Mouse (Mus musculus): Measurements from ENCODE around the gene Spo11. TPM values are rescaled to one million over a fixed set of nuclear protein-coding genes. Genes with fewer than 3 reads are reported as not detected.

Gene Spo11
- polyA plus RNA-seq, 1 experiment from 2014 or later, result 0.09 TPM

DNA sequence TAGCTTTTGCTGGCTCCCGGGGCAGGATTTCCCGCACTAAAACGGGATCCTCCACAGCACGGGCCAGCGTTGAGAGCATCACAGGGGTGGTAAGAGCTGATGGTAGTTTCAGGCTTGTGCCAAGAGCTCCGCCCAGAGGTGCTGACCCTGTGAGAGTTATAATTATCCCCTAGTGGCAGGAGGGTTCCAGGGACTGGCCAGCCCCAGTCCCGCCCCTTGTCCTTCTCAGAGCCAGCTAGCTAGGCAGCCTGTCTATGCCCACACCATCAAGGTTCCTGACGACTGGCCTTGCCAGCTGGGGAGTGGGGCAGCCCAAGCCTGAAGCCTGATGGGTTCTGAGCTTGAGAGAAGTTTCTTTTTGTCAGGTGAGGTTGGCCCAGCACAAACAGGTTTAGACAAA is 41.1 kb downstream of the Spo11 start:
- Histone ChIP-seq H3K9ac (no peak overlapping the region), H3K27ac (no peak overlapping the region), H3K4me1 (peaks cover 44% of the 10 kb centered on the region), H3K4me3 (replicated peaks) (no peak overlapping the region), H3K9me3 (replicated peaks) (no peaks in the 10 kb centered on the region), H3K36me3 (peaks cover 29% of the 10 kb centered on the region), H3K27me3 (peaks cover 13% of the 10 kb centered on the region), H3K4me2 (peak overlapping the region; percentile 17)
- 0 out of 2 replicates have a peak, but pooled peaks have one; percentile 26 for ATAC-seq (replicated peaks; ENCODE audit: low FRiP score)
- WGBS, result 12% methylated on average over 8 of the region's 8 CpGs

- 14% methylated on average over 9 of the region's 9 CpGs for WGBS
- Histone ChIP-seq H3K9ac (peak overlapping the region; percentile 16), H3K27me3 (peaks cover 13% of the 10 kb centered on the region), H3K27ac (no peak overlapping the region), H3K9me3 (replicated peaks) (no peaks in the 10 kb centered on the region), H3K4me3 (replicated peaks) (peak overlapping the region; percentile 43), H3K36me3 (peaks cover 28% of the 10 kb centered on the region), H3K4me1 (peaks cover 51% of the 10 kb centered on the region), H3K4me2 (peak overlapping the region; percentile 92)
- no peak for ATAC-seq (replicated peaks; ENCODE audit: low FRiP score)
These were observed 41.8 kb downstream of the Spo11 start for GRCm38 (mm10) chr2:173019322-173019721.

- no peaks in the 10 kb centered on the region for H3K9me3 ChIP-seq (replicated peaks)
- H3K27me3 ChIP-seq, result peaks cover 13% of the 10 kb centered on the region
- H3K4me1 ChIP-seq, result peaks cover 56% of the 10 kb centered on the region
- peaks cover 24% of the 10 kb centered on the region for H3K36me3 ChIP-seq
- peak overlapping the region; percentile 16 for H3K9ac ChIP-seq
- peak; percentile 83 for ATAC-seq (replicated peaks; ENCODE audit: low FRiP score)
- H3K4me3 ChIP-seq (replicated peaks), result peak overlapping the region; percentile 43
- no peak overlapping the region for H3K27ac ChIP-seq
- WGBS, result 0% methylated on average over 23 of the region's 29 CpGs
- H3K4me2 ChIP-seq, result peak overlapping the region; percentile 92
These were observed 42.3 kb downstream of the Spo11 start for GRCm38 (mm10) chr2:173019790-173020189.

- H3K9me3 ChIP-seq (replicated peaks), result no peaks in the 10 kb centered on the region
- WGBS, result 36% methylated on average over 11 of the region's 11 CpGs
- peaks cover 62% of the 10 kb centered on the region for H3K4me1 ChIP-seq
- peaks cover 13% of the 10 kb centered on the region for H3K27me3 ChIP-seq
- peak within 1 kb of the TSS; percentile 29 for H3K9ac ChIP-seq
- no peak for ATAC-seq (replicated peaks; ENCODE audit: low FRiP score)
- H3K4me2 ChIP-seq, result peak within 1 kb of the TSS; percentile 92
- H3K27ac ChIP-seq, result no peak within 1 kb of the TSS
- peak within 1 kb of the TSS; percentile 88 for H3K4me3 ChIP-seq (replicated peaks)
- peaks cover 18% of the 10 kb centered on the region for H3K36me3 ChIP-seq
These were observed 42.9 kb downstream of the Spo11 start, which contains the start of gene Rbm38 for GRCm38 (mm10) chr2:173020430-173020829. TSS of gene Rbm38 (plus strand) at chr2:173020498.

GRCm38 (mm10) chr2:173021633-173022055 is 44.1 kb downstream of the Spo11 start:
- peak; percentile 75 for ATAC-seq (replicated peaks; ENCODE audit: low FRiP score)
- WGBS, result under 1% methylated on average over 51 of the region's 54 CpGs
- H3K27ac ChIP-seq, result peak overlapping the region; percentile 62; the same call in 1 of the 2 replicates
- H3K36me3 ChIP-seq, result peaks cover 7% of the 10 kb centered on the region; the same call in 1 of the 2 replicates
- peak overlapping the region; percentile 91 for H3K4me2 ChIP-seq
- no peaks in the 10 kb centered on the region for H3K9me3 ChIP-seq (replicated peaks)
- peaks cover 73% of the 10 kb centered on the region for H3K4me1 ChIP-seq
- H3K9ac ChIP-seq, result peak overlapping the region; percentile 75
- H3K27me3 ChIP-seq, result peaks cover 13% of the 10 kb centered on the region
- H3K4me3 ChIP-seq (replicated peaks), result peak overlapping the region; percentile 88

DNA sequence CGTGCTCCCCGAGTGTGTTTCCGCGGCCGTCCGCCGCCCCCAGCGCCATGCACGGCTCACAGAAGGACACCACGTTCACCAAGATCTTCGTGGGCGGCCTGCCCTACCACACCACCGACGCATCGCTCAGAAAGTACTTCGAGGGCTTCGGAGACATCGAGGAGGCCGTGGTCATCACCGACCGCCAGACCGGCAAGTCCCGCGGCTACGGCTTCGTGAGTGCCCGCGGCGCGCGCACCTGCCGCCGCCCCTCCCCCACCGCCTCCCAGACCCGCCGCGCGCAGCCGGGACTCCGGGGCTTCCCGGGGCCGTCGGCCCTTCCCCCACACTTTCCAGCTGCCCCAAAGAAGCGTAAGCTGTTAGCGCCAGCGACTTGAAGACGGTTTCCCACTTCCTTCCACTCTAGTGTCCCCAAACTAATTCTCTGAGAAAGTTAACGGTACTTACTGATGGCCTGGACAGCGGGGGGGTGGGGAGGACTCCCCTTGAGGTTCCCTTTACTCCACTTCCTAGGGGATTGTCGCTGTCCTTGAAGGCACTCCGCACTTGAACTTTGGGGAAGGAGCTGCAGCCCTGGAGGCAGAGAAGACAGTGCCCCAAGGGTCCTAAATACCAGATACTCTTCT is 44.7 kb downstream of the Spo11 start:
- peak overlapping the region; percentile 62; the same call in 1 of the 2 replicates for H3K27ac ChIP-seq
- H3K4me2 ChIP-seq, result peak overlapping the region; percentile 91
- WGBS, result under 1% methylated on average over 51 of the region's 51 CpGs
- peak; percentile 10 for ATAC-seq (replicated peaks; ENCODE audit: low FRiP score)
- no peaks in the 10 kb centered on the region for H3K9me3 ChIP-seq (replicated peaks)
- peak overlapping the region; percentile 88 for H3K4me3 ChIP-seq (replicated peaks)
- H3K36me3 ChIP-seq, result peaks cover 9% of the 10 kb centered on the region; the same call in 1 of the 2 replicates
- H3K27me3 ChIP-seq, result peaks cover 13% of the 10 kb centered on the region
- peaks cover 78% of the 10 kb centered on the region for H3K4me1 ChIP-seq
- peak overlapping the region; percentile 75 for H3K9ac ChIP-seq

- no peak overlapping the region for H3K27ac ChIP-seq
- peak overlapping the region; percentile 75 for H3K9ac ChIP-seq
- ATAC-seq (replicated peaks; ENCODE audit: low FRiP score), result no peak
- H3K4me2 ChIP-seq, result peak overlapping the region; percentile 91
- H3K4me1 ChIP-seq, result peaks cover 84% of the 10 kb centered on the region
- peaks cover 13% of the 10 kb centered on the region for H3K27me3 ChIP-seq
- peaks cover 13% of the 10 kb centered on the region; the same call in 1 of the 2 replicates for H3K36me3 ChIP-seq
- no peaks in the 10 kb centered on the region for H3K9me3 ChIP-seq (replicated peaks)
- peak overlapping the region; percentile 88 for H3K4me3 ChIP-seq (replicated peaks)
- WGBS, result 31% methylated on average over 10 of the region's 10 CpGs
These were observed 45.3 kb downstream of the Spo11 start for GRCm38 (mm10) chr2:173022813-173023212.

DNA sequence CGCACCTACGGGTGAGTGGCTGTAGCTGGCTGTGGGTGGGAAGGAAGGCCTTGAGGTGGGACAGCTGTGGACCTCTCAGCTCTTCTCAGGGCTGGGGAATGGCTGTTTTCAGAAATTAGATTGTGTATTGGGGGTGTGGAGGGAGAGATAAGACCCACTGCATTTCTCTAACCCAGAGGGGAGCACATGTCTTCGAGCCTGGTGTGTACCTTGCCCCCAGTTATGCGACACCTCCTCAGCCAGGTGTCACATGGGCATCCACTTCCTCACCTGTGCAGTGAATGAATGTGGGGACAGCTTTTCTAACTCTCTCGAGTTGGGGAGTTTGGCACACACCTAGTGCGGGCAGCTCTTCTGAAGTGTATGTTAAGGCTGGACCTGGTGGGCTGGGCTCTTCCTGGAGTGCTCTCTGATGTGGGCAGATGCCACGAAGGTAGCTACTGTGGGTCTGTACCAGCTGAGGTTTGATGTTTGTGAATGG is 45.9 kb downstream of the Spo11 start:
- peaks cover 16% of the 10 kb centered on the region; the same call in 1 of the 2 replicates for H3K36me3 ChIP-seq
- H3K4me3 ChIP-seq (replicated peaks), result peak overlapping the region; percentile 88
- no peak overlapping the region for H3K27ac ChIP-seq
- H3K9me3 ChIP-seq (replicated peaks), result no peaks in the 10 kb centered on the region
- peak overlapping the region; percentile 91 for H3K4me2 ChIP-seq
- H3K4me1 ChIP-seq, result peaks cover 84% of the 10 kb centered on the region
- WGBS, result 82% methylated on average over 7 of the region's 7 CpGs
- peak overlapping the region; percentile 75; the same call in 1 of the 2 replicates for H3K9ac ChIP-seq
- no peak for ATAC-seq (replicated peaks; ENCODE audit: low FRiP score)
- H3K27me3 ChIP-seq, result peaks cover 13% of the 10 kb centered on the region

DNA sequence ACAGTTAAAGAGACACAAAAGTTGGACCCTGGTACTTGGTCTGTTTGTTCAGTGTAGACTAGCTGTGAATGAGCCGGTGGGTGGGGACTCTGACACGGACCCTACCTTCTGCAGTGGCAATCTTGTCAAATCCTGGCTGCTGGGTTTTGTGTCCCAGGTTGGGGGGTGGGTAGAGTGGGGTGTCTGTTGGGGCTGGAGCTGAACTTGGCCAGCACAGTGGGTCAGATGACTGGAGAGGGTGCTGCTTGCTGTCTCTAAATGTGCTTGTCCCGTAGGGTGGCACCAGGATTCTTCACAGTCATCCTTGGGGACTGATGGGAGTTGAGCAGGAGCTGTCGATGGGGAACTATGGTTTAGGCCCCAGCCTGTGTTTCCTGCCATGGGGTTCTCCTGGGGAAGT is 46.5 kb downstream of the Spo11 start:
- 83% methylated on average over 4 of the region's 4 CpGs for WGBS
- peaks cover 79% of the 10 kb centered on the region for H3K4me1 ChIP-seq
- ATAC-seq (replicated peaks; ENCODE audit: low FRiP score), result no peak
- peak overlapping the region; percentile 91; the same call in 1 of the 2 replicates for H3K4me2 ChIP-seq
- H3K36me3 ChIP-seq, result peaks cover 21% of the 10 kb centered on the region; the same call in 1 of the 2 replicates
- no peaks in the 10 kb centered on the region for H3K9me3 ChIP-seq (replicated peaks)
- no peak overlapping the region for H3K27ac ChIP-seq
- H3K27me3 ChIP-seq, result peaks cover 13% of the 10 kb centered on the region
- H3K9ac ChIP-seq, result 0 out of 2 replicates have a peak overlapping the region, but pooled peaks have one; percentile 75
- peak overlapping the region; percentile 88 for H3K4me3 ChIP-seq (replicated peaks)

DNA sequence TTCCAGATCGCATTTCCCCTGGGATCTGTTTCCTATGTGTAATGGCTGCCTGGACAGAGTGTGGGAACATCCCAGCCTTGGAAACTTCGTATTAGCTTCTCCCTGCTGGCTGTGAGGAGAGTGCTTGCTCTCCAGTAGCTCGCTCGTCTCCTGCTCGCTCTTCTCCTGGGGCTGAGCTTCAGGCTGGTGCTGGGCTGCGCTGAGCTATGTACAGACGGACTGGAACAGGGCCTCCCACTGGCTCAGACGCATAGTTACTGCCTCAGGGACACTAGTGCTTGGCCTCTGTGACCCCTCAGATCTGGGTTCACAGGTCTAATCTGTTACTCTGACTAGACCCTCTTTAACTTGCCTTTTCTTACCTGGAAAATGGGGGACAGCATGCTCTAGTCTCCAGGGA is 46.9 kb downstream of the Spo11 start:
- H3K4me1 ChIP-seq, result peaks cover 75% of the 10 kb centered on the region
- H3K36me3 ChIP-seq, result peaks cover 25% of the 10 kb centered on the region; the same call in 1 of the 2 replicates
- ATAC-seq (replicated peaks; ENCODE audit: low FRiP score), result no peak
- peak overlapping the region; percentile 5; the same call in 1 of the 2 replicates for H3K4me2 ChIP-seq
- peaks cover 13% of the 10 kb centered on the region for H3K27me3 ChIP-seq
- 78% methylated on average over 8 of the region's 8 CpGs for WGBS
- H3K9me3 ChIP-seq (replicated peaks), result no peaks in the 10 kb centered on the region
- H3K4me3 ChIP-seq (replicated peaks), result peak overlapping the region; percentile 88; the same call in 1 of the 2 replicates
- no peak overlapping the region for H3K9ac ChIP-seq
- no peak overlapping the region for H3K27ac ChIP-seq

DNA sequence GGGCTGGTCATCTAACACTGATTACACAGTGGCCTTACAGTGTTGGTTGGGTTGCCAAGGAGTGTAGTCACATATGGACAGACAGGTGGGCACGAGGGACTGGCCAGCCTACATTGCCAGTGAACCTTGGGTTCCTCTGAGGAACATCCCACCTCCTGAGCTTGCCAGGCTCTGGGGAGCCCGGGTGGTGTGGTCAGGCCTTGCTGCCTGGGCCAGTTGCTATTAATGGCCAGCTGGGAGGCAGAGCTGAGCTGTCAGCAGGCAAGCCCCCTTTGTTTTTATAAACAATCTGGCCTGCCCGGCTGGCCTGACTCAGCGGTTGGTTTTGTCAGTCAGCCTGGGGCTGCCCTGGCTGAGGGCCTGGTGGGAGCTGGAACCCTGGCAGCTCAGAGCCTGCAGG is 47.4 kb downstream of the Spo11 start:
- H3K27ac ChIP-seq, result 0 out of 2 replicates have a peak overlapping the region, but pooled peaks have one; percentile 14
- peaks cover 30% of the 10 kb centered on the region; the same call in 1 of the 2 replicates for H3K36me3 ChIP-seq
- H3K9me3 ChIP-seq (replicated peaks), result no peaks in the 10 kb centered on the region
- H3K27me3 ChIP-seq, result peaks cover 13% of the 10 kb centered on the region
- H3K9ac ChIP-seq, result no peak overlapping the region
- 0 out of 2 replicates have a peak overlapping the region, but pooled peaks have one; percentile 6 for H3K4me3 ChIP-seq (replicated peaks)
- H3K4me2 ChIP-seq, result no peak overlapping the region; the same call in 1 of the 2 replicates
- peaks cover 69% of the 10 kb centered on the region for H3K4me1 ChIP-seq
- WGBS, result 29% methylated on average over 4 of the region's 4 CpGs
- ATAC-seq (replicated peaks; ENCODE audit: low FRiP score), result no peak

DNA sequence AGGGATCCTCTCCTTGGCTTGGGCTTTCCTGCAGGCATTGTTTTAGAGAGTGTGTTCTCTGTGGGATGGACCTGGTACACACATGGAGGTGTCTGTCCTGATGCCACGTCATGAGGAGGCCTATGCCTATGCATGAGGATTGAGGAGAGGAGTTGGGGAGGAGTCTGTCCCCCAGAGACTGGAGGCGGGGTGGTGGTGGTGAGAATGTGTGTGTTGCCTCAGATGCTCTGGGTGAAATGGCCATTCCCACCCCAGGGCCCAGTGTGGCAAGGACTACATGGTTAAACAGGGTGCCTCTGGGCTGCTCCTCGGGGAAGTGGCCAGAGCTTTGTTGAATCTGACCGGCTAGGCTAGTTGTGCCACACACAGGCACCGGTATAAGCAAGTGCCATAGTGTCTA is 48.8 kb downstream of the Spo11 start:
- H3K27me3 ChIP-seq, result peaks cover 2% of the 10 kb centered on the region; the same call in 1 of the 2 replicates
- H3K36me3 ChIP-seq, result peaks cover 39% of the 10 kb centered on the region
- H3K4me1 ChIP-seq, result peaks cover 60% of the 10 kb centered on the region
- no peak overlapping the region for H3K9ac ChIP-seq
- H3K27ac ChIP-seq, result no peak overlapping the region
- no peak for ATAC-seq (replicated peaks; ENCODE audit: low FRiP score)
- WGBS, result 80% methylated on average over 5 of the region's 5 CpGs
- H3K4me3 ChIP-seq (replicated peaks), result no peak overlapping the region
- H3K4me2 ChIP-seq, result no peak overlapping the region
- no peaks in the 10 kb centered on the region for H3K9me3 ChIP-seq (replicated peaks)
